Mouse (Mus musculus) liver, embryonic 14.5 days (tissue): ENCODE results near the gene Coro2a.

ENCODE experiments used
- CTCF ChIP-seq: IDR thresholded peaks from 2 replicates; pipeline ENCODE4 v1.5.1; 2016; ENCODE audit warnings: antibody characterized with exemption, low read depth, control low read depth
- EP300 ChIP-seq: IDR thresholded peaks from 2 replicates; pipeline ENCODE4 v1.6.1; 2016; ENCODE audit warnings: antibody characterized with exemption, low read depth

GRCm38 (mm10) chr4:46564247-46564646 is 37.8 kb downstream of the Coro2a start:
- TF ChIP-seq CTCF (no peak), EP300 (no peak)
